Mouse (Mus musculus) B cell, adult 2 months (primary cell): ENCODE measurements around the gene Olfr1347.
"Not testable (repeated sequence)": the region's sequence is repeated elsewhere in the genome, so short reads cannot be mapped to it uniquely, and the experiment has no call there.

Experiments used
- DNase-seq, 2 experiments: peaks; one replicate each; pipeline ENCODE4 v3.0.0; 2022

The Olfr1347 gene

GRCm38 (mm10) chr7:6499655-6500054 is at the start of gene Olfr1347:
Gene Olfr1347 (minus strand): TSS chr7:6499755.
- DNase-seq, result no peak

GRCm38 (mm10) chr7:6526141-6526540 is 26.6 kb upstream of the Olfr1347 start:
- peak; percentile 1 to 7 for DNase-seq

GRCm38 (mm10) chr7:6525001-6525400 is 25.4 kb upstream of the Olfr1347 start:
- DNase-seq, result no peak

GRCm38 (mm10) chr7:6522850-6523249 is 23.3 kb upstream of the Olfr1347 start, which contains the start of gene Olfr1349:
Gene Olfr1349 (minus strand): TSS chr7:6522950.
- DNase-seq, result no peak

GRCm38 (mm10) chr7:6521666-6522065 is 22.1 kb upstream of the Olfr1347 start:
- DNase-seq, result no peak

GRCm38 (mm10) chr7:6508648-6509047 is 9.1 kb upstream of the Olfr1347 start, which contains the start of gene Olfr1348:
Gene Olfr1348 (minus strand): TSS chr7:6508748.
- no peak for DNase-seq

- no peak for DNase-seq
Observed at GRCm38 (mm10) chr7:6486841-6487240, 12.7 kb downstream of the Olfr1347 start, which contains the start of gene Olfr5. Gene Olfr5 (minus strand): TSS chr7:6486941.

GRCm38 (mm10) chr7:6477633-6478032 is 21.9 kb downstream of the Olfr1347 start:
- DNase-seq, result not testable (repeated sequence)

GRCm38 (mm10) chr7:6466951-6467350 is 32.6 kb downstream of the Olfr1347 start, which contains the start of gene Olfr1346:
Gene Olfr1346 (plus strand): TSS chr7:6467101.
- no peak for DNase-seq

- no peak for DNase-seq
Observed at GRCm38 (mm10) chr7:6456399-6456798, 43.2 kb downstream of the Olfr1347 start.

- DNase-seq, result no peak
Observed at GRCm38 (mm10) chr7:6455868-6456267, 43.7 kb downstream of the Olfr1347 start, which contains the start of gene Olfr1336. Gene Olfr1336 (plus strand): TSS chr7:6456168.

GRCm38 (mm10) chr7:6447771-6448170 is 51.8 kb downstream of the Olfr1347 start:
- DNase-seq, result no peak

GRCm38 (mm10) chr7:6441173-6441572 is 58.4 kb downstream of the Olfr1347 start:
- no peak for DNase-seq

- DNase-seq, result no peak
Observed at GRCm38 (mm10) chr7:6438388-6438787, 61.2 kb downstream of the Olfr1347 start, which contains the start of gene Olfr1344. Gene Olfr1344 (plus strand): TSS chr7:6438688.
